Mouse (Mus musculus) ES-E14 (cell line): ENCODE results near the gene Aimp2. TPM values are rescaled to one million over a fixed set of nuclear protein-coding genes. Genes with fewer than 3 reads are reported as not detected.

Experiments used
- DNase-seq: peaks from one replicate; pipeline ENCODE4 v3.0.0-alpha.2; 2013; ENCODE audit warnings: low read depth, low spot score
- H3K27ac ChIP-seq: 2 replicates; pipeline ENCODE4 v1.5.1; 2012; ENCODE audit warnings: low read depth, mild to moderate bottlenecking, low read length, moderate library complexity, mixed read lengths; ENCODE audit not compliant: poor library complexity, insufficient read depth, severe bottlenecking
- H3K36me3 ChIP-seq: 2 replicates; pipeline ENCODE4 v1.6.1; 2012; ENCODE audit warnings: mild to moderate bottlenecking, low read length, moderate library complexity, mixed read lengths; ENCODE audit not compliant: control insufficient read depth, poor library complexity, insufficient read depth, severe bottlenecking
- H3K4me1 ChIP-seq, 2 experiments: fragments of 150-350 bp in 1 of 2; sonication (generic) in 1 of 2; 2 replicates each; pipeline ENCODE4 v1.6.1; 2012; ENCODE audit warnings: low read length in 2 of 2, mild to moderate bottlenecking in 1 of 2, mixed read lengths in 1 of 2; ENCODE audit not compliant: control insufficient read depth in 2 of 2, insufficient read depth in 2 of 2, poor library complexity in 1 of 2
- H3K4me3 ChIP-seq, 2 experiments: fragments of 150-350 bp in 1 of 2; sonication (generic) in 1 of 2; 2 replicates each; pipeline ENCODE4 v1.5.1; 2012; ENCODE audit warnings: low read length in 2 of 2, low read depth in 1 of 2, mild to moderate bottlenecking in 1 of 2, mixed read lengths in 1 of 2; ENCODE audit not compliant: insufficient read depth in 1 of 2, poor library complexity in 1 of 2, severe bottlenecking in 1 of 2
- H3K9ac ChIP-seq: 2 replicates; pipeline ENCODE4 v1.6.1; 2012; ENCODE audit warnings: low read depth, mild to moderate bottlenecking, low read length, mixed read lengths; ENCODE audit not compliant: poor library complexity, insufficient read depth, severe bottlenecking
- H3K9me3 ChIP-seq: fragments of 150-350 bp; sonication (generic); 2 replicates; pipeline ENCODE4 v1.6.1; 2012; ENCODE audit warnings: low read depth, mild to moderate bottlenecking, low read length; ENCODE audit not compliant: control insufficient read depth, insufficient read depth
- CHD2 ChIP-seq: IDR thresholded peaks from 2 replicates; pipeline ENCODE4 v1.6.1; 2014; ENCODE audit warnings: mild to moderate bottlenecking, low read depth, low read length, inconsistent platforms
- HCFC1 ChIP-seq: IDR thresholded peaks from 2 replicates; pipeline ENCODE4 v1.6.1; 2012; ENCODE audit warnings: low read length, inconsistent platforms, borderline replicate concordance; ENCODE audit not compliant: insufficient read depth
- MAFK ChIP-seq: IDR thresholded peaks from 2 replicates; pipeline ENCODE4 v1.6.1; 2014; ENCODE audit warnings: mild to moderate bottlenecking, low read depth, low read length, inconsistent platforms; ENCODE audit not compliant: insufficient read depth
- ZC3H11A ChIP-seq: IDR thresholded peaks from 2 replicates; pipeline ENCODE4 v1.6.1; 2012; ENCODE audit warnings: low read depth, mild to moderate bottlenecking, inconsistent platforms, low read length, borderline replicate concordance
- ZNF384 ChIP-seq: IDR thresholded peaks from 2 replicates; pipeline ENCODE4 v1.6.1; 2012; ENCODE audit warnings: low read depth, low read length, inconsistent platforms
- in situ Hi-C, 2 experiments: fragments of 600-800 bp; cut with MboI; formaldehyde crosslinking; loops; one replicate each; pipeline ENCODE4 v1.15.1; 2025; ENCODE audit warnings: low sequenced_read_pairs in 2 of 2, inconsistent platforms in 1 of 2; ENCODE audit not compliant: unreplicated experiment in 2 of 2
- total RNA-seq: library from RNA; depleted of rRNA; stranded (reverse); fragments of 300-350 nt; gene quantifications from 2 replicates; pipeline ENCODE4 v1.2.3, GENCODE M21; 2012

The Aimp2 gene
- total RNA-seq, 1 experiment = 100 TPM

- DNase-seq = no peak
- Histone ChIP-seq H3K9me3 (no peaks in the 10 kb centered on the region), H3K36me3 (peaks cover 13% of the 10 kb centered on the region), H3K9ac (no peak overlapping the region), H3K27ac (no peak overlapping the region), H3K4me3 (peak overlapping the region in 1 of 2 experiments; percentile 6; a peak in 2 of 4 replicates), H3K4me1 (peaks cover 0 to 3% of the 10 kb centered on the region in 2 experiments; a peak in 1 of 4 replicates)
- in situ Hi-C loops = no loop called here
- TF ChIP-seq MAFK (no peak), HCFC1 (no peak), CHD2 (no peak), ZC3H11A (no peak), ZNF384 (no peak)
Observed at GRCm38 (mm10) chr5:143933414-143933813, 23.8 kb upstream of the Aimp2 start.

- no peaks in the 10 kb centered on the region for H3K9me3 ChIP-seq
- no peak within 1 kb of the TSS for H3K27ac ChIP-seq
- TF ChIP-seq CHD2 (no peak), ZC3H11A (no peak), ZNF384 (no peak), HCFC1 (no peak), MAFK (no peak)
- peak within 1 kb of the TSS; percentile 6 to 8; a peak in 3 of 4 replicates for H3K4me3 ChIP-seq
- H3K36me3 ChIP-seq = peaks cover 17% of the 10 kb centered on the region
- DNase-seq = no peak
- in situ Hi-C loops = no loop called here
- no peak within 1 kb of the TSS for H3K9ac ChIP-seq
- peaks cover 0 to 3% of the 10 kb centered on the region in 2 experiments; a peak in 1 of 4 replicates for H3K4me1 ChIP-seq
Observed at GRCm38 (mm10) chr5:143932831-143933230, 23.2 kb upstream of the Aimp2 start, which contains the start of gene Rsph10b. Rsph10b (plus strand) TSS chr5:143933035.

- TF ChIP-seq HCFC1 = no peak
- TF ChIP-seq MAFK = no peak
- no peak for TF ChIP-seq CHD2
- no peak for TF ChIP-seq ZC3H11A
- no peak for TF ChIP-seq ZNF384
- no peak overlapping the region for H3K4me3 ChIP-seq
- H3K9me3 ChIP-seq = no peaks in the 10 kb centered on the region
- H3K4me1 ChIP-seq = peaks cover 0 to 3% of the 10 kb centered on the region in 2 experiments; a peak in 1 of 4 replicates
- H3K27ac ChIP-seq = no peak overlapping the region
- in situ Hi-C loops = no loop called here
- no peak overlapping the region for H3K9ac ChIP-seq
- H3K36me3 ChIP-seq = peaks cover 17% of the 10 kb centered on the region
- DNase-seq = no peak
Observed at GRCm38 (mm10) chr5:143931863-143932580, 22.4 kb upstream of the Aimp2 start.

GRCm38 (mm10) chr5:143930656-143931055 is 21.0 kb upstream of the Aimp2 start:
- Histone ChIP-seq H3K9me3 (no peaks in the 10 kb centered on the region), H3K27ac (no peak overlapping the region), H3K9ac (no peak overlapping the region), H3K36me3 (peaks cover 26% of the 10 kb centered on the region), H3K4me1 (peaks cover 0 to 3% of the 10 kb centered on the region in 2 experiments; a peak in 1 of 4 replicates), H3K4me3 (no peak overlapping the region)
- no peak for DNase-seq
- TF ChIP-seq ZNF384 (no peak), CHD2 (no peak), HCFC1 (no peak), MAFK (no peak), ZC3H11A (no peak)
- in situ Hi-C loops = no loop called here
